Mouse (Mus musculus): ENCODE data around the gene Ier2. TPM values are rescaled to one million over a fixed set of nuclear protein-coding genes. Genes with fewer than 3 reads are reported as not detected.

Gene Ier2
- polyA plus RNA-seq, 1 experiment = 14.7 TPM

DNA sequence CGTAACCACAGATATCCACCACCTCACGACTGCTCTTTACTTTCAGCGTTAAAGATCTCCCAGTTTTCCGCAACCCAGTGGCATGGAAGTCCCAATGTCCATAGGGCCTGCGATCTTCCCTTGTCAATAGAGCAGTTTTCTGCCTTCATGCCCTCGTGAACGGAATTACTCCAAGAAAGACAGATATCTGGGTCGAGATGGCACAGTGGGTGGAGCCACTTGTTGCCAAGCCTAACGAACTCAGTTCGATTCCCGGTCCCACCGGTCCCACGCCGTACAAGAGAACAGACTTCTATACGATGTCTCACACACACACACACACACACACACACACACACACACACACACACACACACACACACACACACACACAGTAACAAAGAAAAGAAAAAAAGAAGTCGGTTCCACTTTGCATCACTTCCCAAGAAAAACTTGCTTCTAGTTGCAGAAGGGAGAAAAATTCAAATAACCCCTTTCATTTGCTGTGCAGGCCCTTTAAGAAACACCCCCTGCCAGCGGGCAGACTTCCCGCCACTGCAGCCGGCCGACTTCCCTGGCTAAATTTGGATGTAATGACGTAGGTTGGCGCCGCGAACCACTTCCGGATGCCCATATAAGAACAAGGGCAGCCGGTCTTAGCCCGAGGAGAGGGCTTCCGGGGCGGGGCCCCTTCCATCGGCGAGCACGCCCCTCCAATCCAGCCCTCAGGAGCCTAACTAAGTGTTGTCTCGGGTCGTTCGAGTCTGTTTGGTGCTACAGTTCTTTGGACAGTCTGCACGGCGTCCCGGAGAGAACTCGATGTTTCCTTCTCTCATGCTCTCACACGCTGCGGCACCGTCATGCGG, 1.1 kb upstream of the Ier2 start:
- peak; percentile 90 for DNase-seq (ENCODE audit: low spot score)

DNA sequence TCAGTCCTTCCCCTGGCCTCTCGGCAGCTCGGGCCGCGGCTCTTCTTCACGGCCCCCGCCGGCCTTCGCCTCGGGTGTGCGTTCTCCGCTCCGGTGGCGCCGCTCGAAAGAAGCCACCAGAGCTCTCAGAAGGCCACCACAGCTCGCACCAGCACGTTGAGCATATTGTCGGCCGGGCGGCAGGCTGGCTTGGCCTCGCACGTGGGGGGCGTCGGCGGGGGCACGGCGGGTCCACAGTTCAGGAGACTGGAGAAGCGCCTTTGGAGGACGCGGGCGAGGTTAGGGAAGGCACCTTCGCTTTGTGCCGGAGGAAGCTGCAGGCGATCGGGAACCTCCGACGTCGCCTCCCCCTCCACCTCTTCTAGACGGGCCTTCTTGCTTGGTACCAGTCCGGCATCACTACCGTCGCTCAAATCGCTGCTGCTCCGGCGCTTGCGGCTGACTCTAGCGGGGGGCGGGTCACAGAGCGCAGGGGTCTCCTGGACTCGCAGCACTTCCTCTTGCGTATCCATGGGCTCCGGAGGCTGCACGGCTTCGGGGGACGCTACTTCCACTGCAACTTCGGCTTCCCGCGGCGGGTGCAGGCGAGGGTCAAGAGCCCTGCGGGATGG, 586 bp downstream of the Ier2 start:
- peak; percentile 52 for DNase-seq (ENCODE audit: low spot score)

DNA sequence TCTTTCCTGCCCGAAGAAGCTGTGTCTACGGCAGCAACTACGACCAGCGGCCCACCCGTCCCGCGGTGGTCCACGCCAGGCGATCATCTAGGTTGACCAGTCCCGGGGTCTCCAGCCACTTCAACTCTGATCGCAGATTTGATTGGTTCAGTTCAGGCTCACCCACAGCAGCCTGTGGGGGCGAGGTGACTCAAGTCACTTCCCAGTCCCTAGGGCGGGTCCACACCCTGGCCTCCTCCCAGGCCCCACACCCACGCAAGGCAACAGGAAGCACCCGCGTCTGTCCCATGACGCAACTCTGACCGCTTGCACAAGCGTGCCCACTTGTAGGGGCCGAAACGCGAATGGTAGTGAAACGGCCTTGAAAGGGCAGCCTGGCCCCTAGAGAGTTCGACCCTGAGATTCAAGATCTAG, 1.2 kb downstream of the Ier2 start:
- peak; percentile 89 for DNase-seq (ENCODE audit: low spot score)

DNA sequence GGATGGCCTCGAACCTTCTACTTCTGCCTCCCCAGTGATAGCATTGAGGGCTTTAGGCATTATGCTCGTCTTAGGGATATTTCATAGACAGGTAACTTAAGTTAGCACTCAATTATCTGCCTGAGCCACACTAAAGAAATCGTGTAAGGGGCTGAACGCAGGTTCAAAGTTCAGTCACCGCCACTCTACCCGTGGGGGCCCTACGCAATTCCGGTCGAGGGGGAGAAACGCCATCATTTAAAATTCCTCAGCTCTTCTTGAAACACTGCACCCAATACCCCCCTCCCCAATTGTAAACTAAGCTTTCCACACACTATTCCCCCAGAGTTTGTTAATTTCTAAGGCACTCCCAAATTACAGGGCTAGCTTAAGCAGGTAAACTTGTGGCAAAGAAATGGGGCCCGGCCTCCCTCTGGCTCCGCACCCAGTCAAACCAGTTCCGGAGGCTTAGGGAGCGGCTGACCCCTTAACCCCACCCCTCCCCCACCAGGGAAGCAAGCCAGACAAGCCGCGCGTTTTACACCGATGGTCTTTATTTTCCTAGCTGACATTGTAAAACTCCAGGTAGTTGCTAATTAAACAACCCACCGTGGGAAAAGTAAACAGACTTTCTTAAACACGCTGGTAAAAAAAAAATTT, 1.7 kb downstream of the Ier2 start:
- DNase-seq (ENCODE audit: low spot score) = peak; percentile 65

DNA sequence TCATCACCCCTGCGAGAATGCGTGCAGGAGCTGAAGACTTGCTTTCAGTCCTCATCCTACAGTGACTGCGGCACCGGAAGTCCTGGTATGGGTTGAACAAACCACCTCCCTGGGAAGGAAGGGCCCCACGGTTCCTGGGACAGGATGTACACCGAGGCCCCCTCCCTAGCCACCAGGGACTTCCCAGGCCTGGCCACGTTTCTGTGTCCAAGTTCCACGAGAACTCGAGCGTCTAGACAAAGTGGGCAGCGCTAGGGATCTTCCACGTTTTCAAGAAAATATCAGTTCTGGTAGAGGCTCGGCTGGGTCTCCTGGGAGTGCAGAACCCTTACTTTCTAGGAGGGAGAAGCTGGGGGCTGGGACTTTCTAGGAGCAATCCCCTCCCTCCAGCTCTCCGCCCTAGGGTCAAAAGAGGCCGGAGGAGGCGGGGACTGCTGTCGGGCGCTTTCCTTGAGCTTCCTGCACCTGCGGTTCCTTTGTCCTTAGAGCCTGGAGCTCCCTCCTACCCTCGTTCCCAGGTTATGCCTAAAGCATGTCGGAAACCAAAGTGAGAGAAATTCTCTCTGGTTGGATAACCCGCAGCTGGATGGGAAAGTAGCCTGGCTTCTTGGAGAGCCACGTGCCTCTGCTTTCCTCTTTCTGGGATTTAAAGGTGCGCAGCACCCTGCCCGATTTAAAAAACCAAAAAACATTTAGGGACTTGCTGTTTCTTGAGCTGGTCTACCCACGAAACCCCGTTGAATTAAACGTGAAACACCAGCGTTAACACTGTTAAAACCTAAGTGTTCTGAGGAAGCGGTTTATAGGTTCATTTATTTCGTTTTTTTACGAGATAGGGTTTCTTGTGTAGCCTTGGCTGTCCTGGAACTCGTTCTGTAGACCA, 2.5 kb downstream of the Ier2 start:
- DNase-seq (ENCODE audit: low spot score) = peak; percentile 47

DNA sequence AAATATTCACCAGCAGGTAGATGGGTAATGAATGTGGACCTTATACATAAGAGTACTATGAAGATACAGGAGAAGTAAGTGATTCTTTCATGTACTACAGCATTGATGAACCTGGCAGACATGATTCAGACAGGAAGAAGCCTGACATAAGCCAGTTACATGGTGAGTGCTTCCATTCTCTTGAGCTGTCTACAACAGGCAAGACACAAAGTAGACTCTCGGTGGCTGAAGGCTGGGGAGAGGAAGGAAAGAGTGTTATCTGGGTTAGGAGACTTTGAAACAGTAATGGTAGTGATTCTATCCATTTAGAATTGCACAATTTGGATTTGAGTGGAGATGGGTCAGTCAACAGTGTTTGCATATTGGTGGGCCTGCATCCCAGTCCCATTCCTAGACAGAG, 3.7 kb downstream of the Ier2 start:
- no peak for DNase-seq (ENCODE audit: low spot score)

DNA sequence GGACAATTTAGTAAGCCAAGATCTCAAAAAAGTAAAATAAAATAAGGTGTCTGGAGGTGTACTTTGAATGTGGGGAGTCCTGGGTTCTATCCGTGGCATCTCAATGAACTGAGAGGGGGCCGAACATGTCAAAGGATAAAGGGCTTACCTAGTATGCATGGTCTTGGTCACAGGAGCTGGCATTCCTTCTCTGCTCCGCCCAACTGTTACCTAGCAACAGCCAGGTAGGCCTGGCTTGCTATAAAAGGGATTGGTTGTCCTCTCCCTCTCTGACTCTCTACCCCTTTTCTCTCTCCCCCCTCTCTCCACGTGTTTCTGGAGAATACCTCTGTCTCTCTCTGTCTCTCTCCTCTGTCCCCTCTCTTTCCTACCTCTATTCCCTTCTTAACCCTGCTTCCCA, 5.0 kb downstream of the Ier2 start:
- DNase-seq (ENCODE audit: low spot score) = no peak

DNA sequence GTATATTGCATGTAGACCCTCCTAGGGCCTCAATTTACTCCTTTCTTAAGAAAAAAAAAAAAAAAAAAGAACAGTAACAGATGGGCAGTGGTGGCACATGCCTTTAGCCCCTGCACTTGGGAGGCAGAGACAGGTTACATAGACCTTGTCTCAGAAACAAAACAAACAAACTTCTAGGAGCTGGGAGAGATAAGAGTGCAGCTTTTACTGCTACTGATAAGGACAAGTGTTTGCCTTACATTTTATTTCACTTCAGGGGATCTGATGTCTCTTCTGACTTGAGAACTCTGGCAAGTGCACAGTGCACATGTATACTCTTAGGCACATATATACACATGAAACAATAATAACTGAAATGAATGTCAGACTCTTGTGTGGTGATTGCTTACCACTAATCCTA, 5.4 kb downstream of the Ier2 start:
- DNase-seq (ENCODE audit: low spot score) = no peak

DNA sequence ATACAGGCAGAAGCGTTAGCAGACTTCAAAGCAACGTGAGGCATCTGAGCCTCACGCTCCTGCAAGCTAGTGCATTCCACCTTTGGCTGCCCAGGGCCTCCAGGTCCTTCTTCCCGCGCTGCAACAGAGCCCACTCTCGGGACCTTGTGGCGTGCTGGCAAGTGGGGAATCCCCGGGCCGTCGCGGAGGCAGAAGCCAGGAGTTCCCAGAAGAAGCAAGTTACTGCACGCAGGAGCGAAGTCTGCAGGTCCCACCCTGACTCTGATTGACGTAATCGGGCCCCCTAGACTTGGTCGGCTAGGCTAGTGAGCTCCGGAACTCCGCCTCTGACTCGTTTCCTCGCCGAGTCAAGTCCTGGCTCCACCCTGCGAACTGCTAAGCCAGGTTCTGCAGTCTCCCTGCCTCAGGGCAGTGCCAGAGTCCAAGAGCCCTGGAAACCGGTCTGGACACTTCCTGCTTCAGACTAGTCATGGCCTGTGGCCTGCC, 6.0 kb downstream of the Ier2 start:
- peak; percentile 71 for DNase-seq (ENCODE audit: low spot score)

DNA sequence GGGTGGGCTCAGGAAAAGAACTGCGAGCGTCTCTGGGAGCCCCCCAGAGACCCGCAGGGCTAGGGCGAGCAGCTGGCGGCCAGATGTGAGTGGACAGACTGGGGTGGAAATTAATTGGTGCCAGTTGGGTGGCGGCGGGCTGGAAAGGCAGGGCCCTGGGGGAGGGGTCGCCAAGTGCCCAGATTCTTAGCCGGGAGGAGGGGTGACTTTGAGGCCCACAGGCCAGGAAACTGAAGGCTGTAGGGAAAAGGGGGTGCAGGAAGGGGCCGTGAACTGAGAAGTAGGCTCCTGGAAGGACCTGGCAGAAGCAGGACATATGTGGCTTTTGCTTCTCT, 6.5 kb downstream of the Ier2 start:
- no peak for DNase-seq (ENCODE audit: low spot score)

DNA sequence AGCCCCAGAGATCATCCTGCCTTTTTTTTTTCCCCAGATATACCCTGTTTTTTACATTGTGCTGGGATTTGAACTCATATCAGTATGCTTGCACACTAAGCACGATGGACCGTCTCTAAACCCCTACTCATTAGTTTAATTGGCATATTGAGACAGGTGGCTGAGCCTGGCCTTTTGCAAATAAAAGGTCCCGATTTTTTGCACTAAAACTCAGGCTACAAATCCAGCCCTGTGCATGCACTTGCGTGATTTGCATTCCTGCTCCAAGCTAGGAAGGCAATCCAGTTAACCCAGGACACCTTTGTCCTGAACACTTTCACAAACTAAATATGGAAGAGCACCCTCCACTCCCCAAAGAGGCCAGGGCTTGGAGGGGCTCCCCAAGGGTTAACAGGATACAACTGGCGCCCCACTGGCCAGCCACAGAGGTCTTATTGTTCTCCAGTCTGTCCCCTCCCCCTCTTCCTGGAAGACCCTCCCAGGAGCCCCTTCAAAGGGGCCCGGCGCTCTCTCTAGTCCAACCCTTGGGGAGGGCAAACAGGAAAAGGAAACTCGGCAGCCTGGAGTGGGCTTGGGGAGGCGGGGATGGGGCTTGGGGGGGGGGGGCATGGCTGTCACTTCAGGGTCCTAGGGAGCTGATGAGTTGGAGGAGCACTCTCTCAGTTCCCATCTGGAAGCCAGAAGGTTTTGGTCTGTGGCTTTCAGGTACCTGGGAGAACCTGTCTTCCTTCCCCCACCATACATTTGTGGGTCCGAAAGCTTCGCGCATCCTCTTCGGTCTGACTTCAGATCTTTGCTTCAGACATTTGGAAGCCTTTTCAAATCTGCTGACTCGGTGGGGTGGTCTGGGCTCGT, 7.1 kb downstream of the Ier2 start:
- DNase-seq (ENCODE audit: low spot score) = no peak

DNA sequence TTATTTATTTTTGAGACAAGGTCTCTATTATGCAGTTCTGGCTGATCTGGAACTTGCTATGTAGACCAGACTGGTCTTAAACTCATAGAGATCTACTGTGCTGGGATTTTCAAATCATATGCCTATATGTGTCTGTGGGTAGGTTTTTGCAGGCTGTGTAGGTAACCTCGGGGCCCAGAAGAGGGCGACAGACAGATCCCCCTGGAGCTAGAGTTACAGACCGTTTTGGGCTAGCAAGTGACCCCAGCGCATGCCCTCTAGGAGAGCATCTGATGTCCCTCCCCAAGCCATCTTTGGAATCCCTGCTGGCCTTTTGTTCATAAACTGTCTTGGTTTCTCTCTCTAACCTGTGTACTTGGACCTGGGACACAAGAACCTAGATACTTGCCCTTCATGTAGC, 8.1 kb downstream of the Ier2 start:
- no peak for DNase-seq (ENCODE audit: low spot score)

DNA sequence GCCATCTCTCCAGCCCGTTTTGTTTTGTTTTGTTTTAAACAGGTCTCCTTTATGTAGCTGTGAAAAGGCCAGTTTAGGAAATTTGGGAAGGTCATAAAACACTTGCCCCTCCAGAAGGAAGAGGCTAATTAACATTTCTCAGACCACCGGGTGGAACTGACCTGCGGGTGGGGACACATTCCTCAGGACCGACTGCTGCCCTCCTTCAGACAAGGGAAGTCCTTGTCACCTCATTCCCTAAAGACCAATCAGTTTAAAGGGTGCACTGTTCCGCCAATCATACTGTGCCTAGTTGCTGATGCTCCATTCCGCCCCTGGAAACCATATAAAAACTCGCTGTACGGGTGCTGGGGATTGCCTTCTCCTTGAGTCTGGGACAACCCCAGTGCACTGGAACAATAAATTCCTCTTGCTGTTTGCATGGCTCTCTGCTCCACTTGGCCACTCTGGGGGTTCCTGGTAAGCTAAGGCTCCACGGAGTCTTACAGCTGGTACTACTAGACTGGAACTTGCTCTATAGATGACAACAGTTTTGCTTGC, 9.5 kb downstream of the Ier2 start:
- DNase-seq (ENCODE audit: low spot score) = no peak

DNA sequence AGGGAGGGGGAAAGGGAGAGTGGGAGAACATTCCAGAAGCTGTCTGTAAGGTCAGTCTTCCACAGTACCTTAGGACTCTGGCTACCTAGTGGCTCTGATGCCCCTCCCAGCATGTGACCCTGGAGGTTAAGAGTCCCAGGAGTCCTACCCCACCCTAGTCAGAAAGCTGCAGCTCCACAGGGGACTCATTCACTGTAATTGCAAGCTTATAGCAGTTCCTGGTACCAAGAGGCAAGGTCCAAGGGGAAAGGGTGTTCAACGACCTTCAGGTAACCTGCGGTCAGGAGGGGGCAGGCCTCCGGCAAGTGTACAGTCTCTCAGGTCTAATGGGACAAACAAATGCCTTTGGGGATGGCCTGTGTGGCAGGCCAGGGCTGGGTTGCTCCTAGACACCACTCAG, 12.4 kb downstream of the Ier2 start:
- no peak for DNase-seq (ENCODE audit: low spot score)

DNA sequence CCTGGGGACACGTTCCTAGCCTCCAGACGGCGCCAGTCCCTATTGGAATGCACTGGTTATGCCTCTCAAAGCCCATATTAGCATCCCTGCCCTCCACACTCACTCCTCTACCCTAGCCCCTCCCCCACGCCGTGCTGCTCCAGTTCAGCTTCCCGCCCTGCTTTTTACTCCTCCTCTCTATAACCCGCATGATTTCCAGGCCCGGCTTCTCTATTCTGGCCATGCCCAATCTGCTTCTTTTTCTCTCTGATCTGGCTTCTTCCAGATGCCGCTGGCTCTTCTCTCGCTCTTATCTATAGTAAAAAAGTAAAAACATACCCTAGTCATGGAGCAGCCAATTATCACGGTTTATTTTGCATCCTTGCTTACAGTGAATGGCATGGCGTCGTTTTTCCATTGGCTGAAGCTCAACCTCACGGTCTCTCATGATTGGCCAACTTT, 15.2 kb downstream of the Ier2 start:
- no peak for DNase-seq (ENCODE audit: low spot score)

DNA sequence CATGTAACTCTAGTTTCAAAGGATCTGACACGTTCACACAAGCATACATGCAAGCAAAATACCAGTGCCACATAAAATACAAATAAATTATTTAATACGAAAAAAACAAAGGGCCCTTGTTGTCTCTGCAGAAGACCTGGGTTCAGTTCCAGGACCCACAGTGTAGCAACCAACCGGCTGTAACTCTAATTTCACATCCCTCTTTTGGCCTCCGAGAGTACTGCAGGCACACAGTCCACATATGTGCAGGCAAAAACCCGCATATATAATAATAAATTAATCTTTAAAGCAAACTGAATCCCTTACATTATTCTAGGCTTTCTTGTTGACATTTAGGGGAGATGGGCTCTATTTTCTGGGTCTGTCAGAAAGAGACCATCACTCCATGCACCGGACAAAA, 15.9 kb downstream of the Ier2 start:
- no peak for DNase-seq (ENCODE audit: low spot score)

DNA sequence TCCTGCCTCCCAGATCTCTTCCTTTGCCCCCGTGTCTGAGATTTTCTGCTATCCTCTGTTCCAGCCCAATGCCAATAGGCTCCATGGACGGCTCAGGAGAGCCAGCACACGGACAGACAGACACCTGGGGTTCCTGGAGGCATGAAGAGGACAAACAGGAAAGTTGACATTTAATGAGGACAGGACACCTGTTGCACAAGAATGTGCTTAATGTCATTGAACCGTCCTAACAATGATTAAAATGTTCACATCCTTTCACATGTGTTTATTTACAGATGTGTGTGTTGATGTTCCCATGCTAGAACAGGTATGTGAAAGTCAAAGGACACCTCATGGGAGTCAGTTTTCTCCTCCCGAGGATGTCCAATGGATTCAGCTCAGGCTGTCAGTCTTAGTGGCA, 19.6 kb downstream of the Ier2 start:
- DNase-seq (ENCODE audit: low spot score) = no peak

DNA sequence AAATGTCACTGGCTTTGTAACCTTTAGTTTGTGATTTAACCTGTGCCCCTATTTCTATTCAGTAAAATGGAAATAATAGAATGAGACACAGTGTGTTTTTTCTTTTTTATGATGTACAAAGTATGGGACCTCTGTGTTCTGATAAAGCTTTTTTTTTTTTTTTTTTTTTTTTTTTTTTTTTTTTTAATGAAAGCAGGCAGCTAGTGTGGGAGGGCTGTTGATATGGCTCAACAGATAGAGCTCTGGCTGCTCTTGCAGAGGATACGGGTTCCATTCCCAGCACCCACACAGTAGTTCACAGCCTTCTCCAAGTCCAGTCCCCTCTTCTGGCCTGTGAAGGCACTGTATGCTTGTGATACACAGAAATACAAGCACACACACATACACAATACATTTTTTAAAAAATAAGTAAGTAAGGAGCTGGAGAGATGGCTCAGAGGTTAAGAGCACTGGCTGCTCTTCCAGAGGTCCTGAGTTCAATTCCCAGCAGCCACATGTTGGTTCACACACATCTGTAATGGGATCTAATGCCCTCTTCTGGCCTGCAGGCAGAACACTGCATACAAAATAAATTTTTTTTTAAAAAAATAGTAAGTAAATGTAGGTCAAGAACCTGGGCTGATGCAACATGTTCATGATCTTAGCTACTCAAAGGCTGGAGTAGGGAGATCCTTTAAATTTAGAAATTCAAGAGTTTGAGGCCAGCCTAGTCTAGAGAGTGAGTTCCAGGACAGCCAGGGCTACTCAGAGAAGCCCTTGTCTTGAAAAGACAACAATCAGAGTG, 20.9 kb downstream of the Ier2 start:
- no peak for DNase-seq (ENCODE audit: low spot score)

DNA sequence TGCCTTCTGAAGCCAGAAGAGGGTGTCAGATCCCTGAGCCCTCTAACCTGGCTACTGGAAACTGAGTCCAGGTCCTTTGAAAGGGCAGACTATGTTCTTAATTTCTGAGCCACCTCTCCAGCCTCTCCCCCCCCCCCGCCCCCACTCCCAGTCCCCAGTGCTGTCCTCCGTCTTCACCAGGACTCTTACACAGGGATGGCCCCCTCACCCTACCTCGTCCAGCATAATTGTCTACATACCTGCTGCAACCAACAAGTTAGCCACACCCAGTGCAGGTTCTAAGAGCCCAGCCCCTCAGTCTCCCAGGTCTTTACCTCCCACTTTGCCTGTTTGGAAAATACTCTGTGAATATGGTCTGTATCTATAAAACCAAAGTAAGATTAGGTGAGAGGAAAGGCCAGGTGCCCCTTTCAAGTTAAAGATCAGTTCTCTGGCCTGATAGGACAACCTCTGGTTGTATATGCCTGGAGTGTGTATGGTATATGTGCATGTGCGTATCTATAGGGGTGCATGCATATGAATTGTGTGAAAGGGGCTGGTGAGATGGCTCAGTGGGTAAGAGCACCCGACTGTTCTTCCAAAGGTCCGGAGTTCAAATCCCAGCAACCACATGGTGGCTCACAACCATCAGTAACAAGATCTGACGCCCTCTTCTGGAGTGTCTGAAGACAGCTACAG, 21.9 kb downstream of the Ier2 start:
- no peak for DNase-seq (ENCODE audit: low spot score)
